Mouse (Mus musculus): ENCODE measurements around the gene Trim29. TPM values are rescaled to one million over a fixed set of nuclear protein-coding genes. Genes with fewer than 3 reads are reported as not detected.

The Trim29 gene
- total RNA-seq (2012; rRNA removed) (not detected in 2 replicates), polyA plus RNA-seq (2012; ENCODE audit: insufficient read depth in 1 of 2, insufficient read length in 2 of 2, low read depth in 1 of 2, low replicate concordance in 2 of 2, missing spikeins in 1 of 2) (not detected)

- DNase-seq (ENCODE audit: low read depth, low spot score): no peak
- no peaks in the 10 kb centered on the region for H3K36me3 ChIP-seq (ENCODE audit: control insufficient read depth in 1 of 2, insufficient read depth in 2 of 2, low read length in 2 of 2)
- no peak within 1 kb of the TSS for H3K9ac ChIP-seq (ENCODE audit: control insufficient read depth, low read depth, low read length, poor library complexity, severe bottlenecking)
- TF ChIP-seq E2F4 (IDR thresholded peaks at IDR 0.05; ENCODE audit: borderline replicate concordance, low read depth, low read length) (no peak), HCFC1 (IDR thresholded peaks at IDR 0.05; ENCODE audit: low read depth, low read length) (no peak), SIN3A (IDR thresholded peaks at IDR 0.05; ENCODE audit: low read length) (no peak), MYC (IDR thresholded peaks at IDR 0.05; ENCODE audit: low read depth, low read length) (no peak), EP300 (IDR thresholded peaks at IDR 0.05; ENCODE audit: low read depth in 1 of 2, low read length in 2 of 2) (no peak), BHLHE40 (IDR thresholded peaks at IDR 0.05; ENCODE audit: borderline replicate concordance, low read depth, low read length) (no peak)
- H3K27me3 ChIP-seq (ENCODE audit: control insufficient read depth in 1 of 2, insufficient read depth in 2 of 2, low read length in 2 of 2): no peaks in the 10 kb centered on the region
- no peaks in the 10 kb centered on the region for H3K4me1 ChIP-seq (ENCODE audit: control insufficient read depth in 1 of 2, insufficient read depth in 2 of 2, low read length in 2 of 2)
- H3K79me2 ChIP-seq (ENCODE audit: control insufficient read depth, insufficient read depth, low read length, poor library complexity): no peaks in the 10 kb centered on the region
- no peak within 1 kb of the TSS for H3K27ac ChIP-seq (ENCODE audit: control insufficient read depth, low read depth, low read length)
- no peaks in the 10 kb centered on the region for H3K9me3 ChIP-seq (replicated peaks; ENCODE audit: insufficient read depth, low read length)
- H3K4me3 ChIP-seq (ENCODE audit: control insufficient read depth in 1 of 2, insufficient read depth in 1 of 2, low read depth in 2 of 2, low read length in 2 of 2): no peak within 1 kb of the TSS
Observed at GRCm38 (mm10) chr9:43310538-43310937, at the start of gene Trim29. Gene Trim29, plus strand, starts transcription at chr9:43310848.

- no peaks in the 10 kb centered on the region for H3K4me1 ChIP-seq (ENCODE audit: control insufficient read depth in 1 of 2, insufficient read depth in 2 of 2, low read length in 2 of 2)
- TF ChIP-seq POLR2AphosphoS2 (IDR thresholded peaks at IDR 0.05; ENCODE audit: low read length) (no peak), E2F4 (IDR thresholded peaks at IDR 0.05; ENCODE audit: borderline replicate concordance, low read depth, low read length) (no peak), ZC3H11A (IDR thresholded peaks at IDR 0.05; ENCODE audit: low read depth, low read length) (no peak), USF1 (IDR thresholded peaks at IDR 0.05; ENCODE audit: low read depth, low read length) (no peak), MAZ (IDR thresholded peaks at IDR 0.05; ENCODE audit: low read depth, low read length) (no peak), TBP (IDR thresholded peaks at IDR 0.05; ENCODE audit: low read depth, low read length) (no peak), ETS1 (IDR thresholded peaks at IDR 0.05; ENCODE audit: low read depth, low read length) (no peak), POLR2AphosphoS5 (IDR thresholded peaks at IDR 0.05; ENCODE audit: borderline replicate concordance, low read depth, low read length) (no peak; the same call in 1 of the 2 replicates), GABPA (IDR thresholded peaks at IDR 0.05; ENCODE audit: low read depth, low read length) (no peak), MXI1 (IDR thresholded peaks at IDR 0.05; ENCODE audit: low read depth, low read length) (no peak), EP300 (IDR thresholded peaks at IDR 0.05; ENCODE audit: low read depth in 1 of 2, low read length in 2 of 2) (no peak), TCF12 (IDR thresholded peaks at IDR 0.05; ENCODE audit: low read depth, low read length) (no peak), ELF1 (IDR thresholded peaks at IDR 0.05; ENCODE audit: low read depth, low read length) (no peak), BHLHE40 (IDR thresholded peaks at IDR 0.05; ENCODE audit: borderline replicate concordance, low read depth, low read length) (no peak), USF2 (IDR thresholded peaks at IDR 0.05; ENCODE audit: borderline replicate concordance in 1 of 2, insufficient read depth in 1 of 2, low read depth in 1 of 2, low read length in 2 of 2) (no peak)
- H3K79me2 ChIP-seq (ENCODE audit: control insufficient read depth, insufficient read depth, low read length, poor library complexity): no peaks in the 10 kb centered on the region
- H3K27ac ChIP-seq (ENCODE audit: control insufficient read depth, low read depth, low read length): no peak overlapping the region
- no peaks in the 10 kb centered on the region for H3K9me3 ChIP-seq (replicated peaks; ENCODE audit: insufficient read depth, low read length)
- H3K9ac ChIP-seq (ENCODE audit: control insufficient read depth, low read depth, low read length, poor library complexity, severe bottlenecking): no peak overlapping the region
- no peaks in the 10 kb centered on the region for H3K27me3 ChIP-seq (ENCODE audit: control insufficient read depth in 1 of 2, insufficient read depth in 2 of 2, low read length in 2 of 2)
- no peak for DNase-seq (ENCODE audit: low read depth, low spot score)
- H3K4me3 ChIP-seq (ENCODE audit: control insufficient read depth in 1 of 2, insufficient read depth in 1 of 2, low read depth in 2 of 2, low read length in 2 of 2): no peak overlapping the region
- no peaks in the 10 kb centered on the region for H3K36me3 ChIP-seq (ENCODE audit: control insufficient read depth in 1 of 2, insufficient read depth in 2 of 2, low read length in 2 of 2)
Observed at GRCm38 (mm10) chr9:43261124-43261907, 49.3 kb upstream of the Trim29 start.

All from MEL (cell line).